In genomic region chr11:97270004-97270403, GRCm38 (mm10) we compare ENCODE assay signal across 7 mouse cellular contexts. TPM values are rescaled to one million over a fixed set of nuclear protein-coding genes. Genes with fewer than 3 reads are reported as not detected.
DNase-seq lines count a peak whose midpoint lies in the region; ATAC-seq and TF ChIP-seq lines count a peak whose summit lies in the region.
"Not testable (repeated sequence)": the region's sequence is repeated elsewhere in the genome, so short reads cannot be mapped to it uniquely, and the experiment has no call there.

No protein-coding gene starts in this region.

- peaks cover 7 to 21% of the 10 kb centered on the region in 2 experiments for H3K36me3 ChIP-seq in CH12.LX (replicated peaks in 1 of 2; ENCODE audit: control insufficient read depth in 1 of 2, insufficient read depth in 1 of 2, low read length in 1 of 2)
- peaks cover 0 to 23% of the 10 kb centered on the region in 2 experiments; a peak in 3 of 4 replicates for H3K36me3 ChIP-seq in MEL (ENCODE audit: control insufficient read depth in 1 of 2, insufficient read depth in 2 of 2, low read length in 2 of 2)
- H3K36me3 ChIP-seq in intestine, embryonic 14.5 days (ENCODE audit: control insufficient read depth, insufficient read depth, low read length), result peaks cover 20% of the 10 kb centered on the region
- H3K36me3 ChIP-seq in lung, embryonic 14.5 days (ENCODE audit: insufficient read depth), result peaks cover 18% of the 10 kb centered on the region
- H3K36me3 ChIP-seq in splenic B cell, adult 2 months (ENCODE audit: control insufficient read depth, insufficient read depth, low read length, poor library complexity, severe bottlenecking), result not testable (repeated sequence)

- ATAC-seq in intestine, embryonic 14.5 days (replicated peaks; ENCODE audit: low FRiP score, low TSS enrichment, low read depth); lung, embryonic 14.5 days (ENCODE audit: insufficient read depth): not testable (repeated sequence)

- TF ChIP-seq EP300 in CH12.LX (IDR thresholded peaks at IDR 0.05; ENCODE audit: low read length); MEL (IDR thresholded peaks at IDR 0.05; ENCODE audit: low read depth in 1 of 2, low read length in 2 of 2): not testable (repeated sequence)

- TF ChIP-seq CTCF in CH12.LX (conservative IDR thresholded peaks at IDR 0.05 in 1 of 2, IDR thresholded peaks at IDR 0.05 in 1 of 2; ENCODE audit: low read depth in 2 of 2, low read length in 2 of 2) (peak in 1 of 2 experiments; percentile 65; a peak in 2 of 4 replicates), MEL (IDR thresholded peaks at IDR 0.05 in 2 of 3, conservative IDR thresholded peaks at IDR 0.05 in 1 of 3; ENCODE audit: control insufficient read depth in 1 of 3, insufficient read depth in 1 of 3, low read depth in 2 of 3, low read length in 3 of 3, poor library complexity in 1 of 3, severe bottlenecking in 1 of 3) (peak; percentile 11 to 53 (median 23); a peak in 4 of 6 replicates)
- TF ChIP-seq CTCF in gastrocnemius, adult 2 months (IDR thresholded peaks at IDR 0.05), result peak; percentile 22; the same call in 1 of the 2 replicates
- TF ChIP-seq CTCF in layer of hippocampus, adult 2 months (conservative IDR thresholded peaks at IDR 0.05), result peak; percentile 50
- TF ChIP-seq CTCF in lung, embryonic 14.5 days (IDR thresholded peaks at IDR 0.05; ENCODE audit: low read depth), result peak; percentile 19; the same call in 1 of the 2 replicates

- not testable (repeated sequence) for H3K9me3 ChIP-seq in CH12.LX (replicated peaks; ENCODE audit: low read length); MEL (replicated peaks; ENCODE audit: insufficient read depth, low read length); intestine, embryonic 14.5 days (ENCODE audit: control insufficient read depth, low read length); lung, embryonic 14.5 days (ENCODE audit: low read depth, low read length)

- not testable (repeated sequence) for H3K27me3 ChIP-seq in CH12.LX (replicated peaks); MEL (ENCODE audit: control insufficient read depth in 1 of 2, insufficient read depth in 2 of 2, low read length in 2 of 2); intestine, embryonic 14.5 days (replicated peaks; ENCODE audit: control insufficient read depth, insufficient read depth, low read length); lung, embryonic 14.5 days (ENCODE audit: insufficient read depth, low read length); splenic B cell, adult 2 months (ENCODE audit: control insufficient read depth, insufficient read depth, low read length, poor library complexity, severe bottlenecking)

- DNase-seq in CH12.LX (ENCODE audit: extremely low read depth); MEL (ENCODE audit: low read depth, low spot score); gastrocnemius, adult 2 months; layer of hippocampus, adult 2 months (ENCODE audit: low spot score in 2 of 2): not testable (repeated sequence)
- DNase-seq in intestine, embryonic 14.5 days (ENCODE audit: low spot score), result peak; percentile 43
- peak; percentile 6 for DNase-seq in lung, embryonic 14.5 days
- peak; percentile 9 for DNase-seq in splenic B cell, adult 2 months (ENCODE audit: low read depth, low spot score)

- H3K79me2 ChIP-seq in CH12.LX (replicated peaks; ENCODE audit: control insufficient read depth, extremely low read depth, insufficient read depth, poor library complexity, severe bottlenecking) (peaks cover 69% of the 10 kb centered on the region), MEL (ENCODE audit: control insufficient read depth, insufficient read depth, low read length, poor library complexity) (peaks cover 36% of the 10 kb centered on the region)

- WGBS in intestine, embryonic 14.5 days, result 75% methylated on average over 2 of the region's 2 CpGs
- 69% methylated on average over 2 of the region's 2 CpGs for WGBS in lung, embryonic 14.5 days

- not testable (repeated sequence) for H3K4me2 ChIP-seq in CH12.LX (ENCODE audit: insufficient read depth, low read depth, poor library complexity, severe bottlenecking); intestine, embryonic 14.5 days (ENCODE audit: low read length); lung, embryonic 14.5 days

- intact Hi-C loops in gastrocnemius, adult 2 months (cut with DNase I), result not testable (repeated sequence)

- H3K4me3 ChIP-seq in CH12.LX (replicated peaks in 1 of 3; ENCODE audit: low read depth in 2 of 3, low read length in 2 of 3, poor library complexity in 1 of 3); MEL (ENCODE audit: control insufficient read depth in 1 of 2, insufficient read depth in 1 of 2, low read depth in 2 of 2, low read length in 2 of 2); gastrocnemius, adult 2 months; intestine, embryonic 14.5 days (ENCODE audit: low read depth, low read length); layer of hippocampus, adult 2 months; lung, embryonic 14.5 days (ENCODE audit: low read depth, low read length): not testable (repeated sequence)

- peak; percentile 2 for TF ChIP-seq RAD21 in CH12.LX (IDR thresholded peaks at IDR 0.05; ENCODE audit: low read depth, low read length)
- TF ChIP-seq RAD21 in MEL (IDR thresholded peaks at IDR 0.05; ENCODE audit: low read depth, low read length), result not testable (repeated sequence)

- H3K27ac ChIP-seq in CH12.LX (ENCODE audit: insufficient read depth, low read depth); MEL (ENCODE audit: control insufficient read depth, low read depth, low read length); gastrocnemius, adult 2 months; intestine, embryonic 14.5 days (ENCODE audit: low read depth); layer of hippocampus, adult 2 months; lung, embryonic 14.5 days (ENCODE audit: low read depth): not testable (repeated sequence)

- dilution Hi-C loops in CH12.LX (cut with MboI; ENCODE audit: extremely low pct_ligation_motif_present, extremely low pct_unique_long_range_greater_than_20kb, low sequenced_read_pairs), result not testable (repeated sequence)

- in situ Hi-C loops in CH12.LX (cut with MboI; ENCODE audit: low pct_ligation_motif_present, low pct_unique_long_range_greater_than_20kb, low sequenced_read_pairs), result not testable (repeated sequence)

- H3K9ac ChIP-seq in CH12.LX (ENCODE audit: insufficient read depth, low read depth); MEL (ENCODE audit: control insufficient read depth, low read depth, low read length, poor library complexity, severe bottlenecking); intestine, embryonic 14.5 days (ENCODE audit: low read length); lung, embryonic 14.5 days: not testable (repeated sequence)

- TF ChIP-seq POLR2A in CH12.LX (IDR thresholded peaks at IDR 0.05; ENCODE audit: low read depth, low read length); MEL (IDR thresholded peaks at IDR 0.05; ENCODE audit: control insufficient read depth in 1 of 2, insufficient read depth in 1 of 2, low read depth in 1 of 2, low read length in 2 of 2, poor library complexity in 1 of 2): not testable (repeated sequence)

- peaks cover 6 to 39% of the 10 kb centered on the region in 2 experiments; a peak in 3 of 4 replicates for H3K4me1 ChIP-seq in CH12.LX (ENCODE audit: control insufficient read depth in 1 of 2, insufficient read depth in 2 of 2)
- H3K4me1 ChIP-seq in MEL (ENCODE audit: control insufficient read depth in 1 of 2, insufficient read depth in 2 of 2, low read length in 2 of 2); intestine, embryonic 14.5 days (replicated peaks; ENCODE audit: control insufficient read depth, insufficient read depth, low read length); lung, embryonic 14.5 days (ENCODE audit: insufficient read depth): not testable (repeated sequence)

TF ChIP-seq in CH12.LX, 34 proteins besides CTCF, POLR2A, EP300 and RAD21:
- peak; percentile 31; the same call in 1 of the 2 replicates for TF ChIP-seq SMC3 (IDR thresholded peaks at IDR 0.05; ENCODE audit: low read depth, low read length)

TF ChIP-seq in MEL, 35 proteins besides CTCF, POLR2A, EP300 and RAD21:
- TF ChIP-seq SMC3 (IDR thresholded peaks at IDR 0.05; ENCODE audit: low read depth, low read length), result peak; percentile 41
- TF ChIP-seq MYC (IDR thresholded peaks at IDR 0.05; ENCODE audit: low read depth, low read length), result peak; percentile 56; the same call in 1 of the 2 replicates

RNA-seq across cellular contexts. Expression of gene Npepps, which starts 10.4 kb away (rescaled TPM):
- total RNA-seq in CH12.LX (2012; rRNA removed) (37.6 and 42.5 TPM in 2 replicates), CH12.LX (2014; rRNA removed) (29.8 and 33.8 TPM in 2 replicates), MEL (2012; rRNA removed) (20.5 and 28.1 TPM in 2 replicates)
- polyA plus RNA-seq in CH12.LX (2012; ENCODE audit: insufficient read length, low read depth) (50.8 and 56.3 TPM in 2 replicates), MEL (2012; ENCODE audit: insufficient read depth in 1 of 2, insufficient read length in 2 of 2, low read depth in 1 of 2, low replicate concordance in 2 of 2, missing spikeins in 1 of 2) (10 to 100 TPM in 1 of 2 experiments, not detected in 1; 41.6 TPM)
- total RNA-seq in gastrocnemius, adult 2 months (2021), result 10 to 100 TPM; 57.6 to 77.2 TPM
- 83.1 and 90.0 TPM in 2 replicates for polyA plus RNA-seq in intestine, embryonic 14.5 days (2014; fragmentation: Nextera tagmentation; extraction: Ambion mirVana)
- total RNA-seq in layer of hippocampus, adult 2 months (2021), result 100 to 1,000 TPM; 142 to 151 TPM
- polyA plus RNA-seq in lung, embryonic 14.5 days (2014; fragmentation: Nextera tagmentation; extraction: Ambion mirVana), result 70.7 and 76.2 TPM in 2 replicates

RNA-seq across cellular contexts. Expression of gene Mrpl45, which starts 45.5 kb away (rescaled TPM):
- total RNA-seq in CH12.LX (2012; rRNA removed) (101 and 106 TPM in 2 replicates), CH12.LX (2014; rRNA removed) (153 and 158 TPM in 2 replicates), MEL (2012; rRNA removed) (72.7 and 74.5 TPM in 2 replicates)
- polyA plus RNA-seq in CH12.LX (2012; ENCODE audit: insufficient read length, low read depth) (123 and 124 TPM in 2 replicates), MEL (2012; ENCODE audit: insufficient read depth in 1 of 2, insufficient read length in 2 of 2, low read depth in 1 of 2, low replicate concordance in 2 of 2, missing spikeins in 1 of 2) (10 to 100 TPM in 1 of 2 experiments, not detected in 1; 65.0 TPM)
- 10 to 100 TPM; 34.1 to 50.7 TPM for total RNA-seq in gastrocnemius, adult 2 months (2021)
- 52.1 and 55.5 TPM in 2 replicates for polyA plus RNA-seq in intestine, embryonic 14.5 days (2014; fragmentation: Nextera tagmentation; extraction: Ambion mirVana)
- 10 to 100 TPM; 24.9 to 30.3 TPM for total RNA-seq in layer of hippocampus, adult 2 months (2021)
- polyA plus RNA-seq in lung, embryonic 14.5 days (2014; fragmentation: Nextera tagmentation; extraction: Ambion mirVana), result 46.0 and 48.1 TPM in 2 replicates
